Mouse (Mus musculus): ENCODE results near the gene Jazf1. TPM values are rescaled to one million over a fixed set of nuclear protein-coding genes. Genes with fewer than 3 reads are reported as not detected.

Gene Jazf1
- polyA plus RNA-seq, 1 experiment from 2014 or later = 3.4 TPM

GRCm38 (mm10) chr6:52779546-52779945 is 288.9 kb downstream of the Jazf1 start:
- Histone ChIP-seq H3K4me3 (no peak overlapping the region), H3K9me3 (replicated peaks) (no peaks in the 10 kb centered on the region), H3K27ac (replicated peaks) (no peak overlapping the region), H3K4me1 (no peaks in the 10 kb centered on the region), H3K27me3 (ENCODE audit: low read depth, poor library complexity, severe bottlenecking) (no peaks in the 10 kb centered on the region), H3K36me3 (no peaks in the 10 kb centered on the region)
- no peak for DNase-seq (ENCODE audit: low spot score)
- 84% methylated on average over 5 of the region's 5 CpGs for WGBS

DNA sequence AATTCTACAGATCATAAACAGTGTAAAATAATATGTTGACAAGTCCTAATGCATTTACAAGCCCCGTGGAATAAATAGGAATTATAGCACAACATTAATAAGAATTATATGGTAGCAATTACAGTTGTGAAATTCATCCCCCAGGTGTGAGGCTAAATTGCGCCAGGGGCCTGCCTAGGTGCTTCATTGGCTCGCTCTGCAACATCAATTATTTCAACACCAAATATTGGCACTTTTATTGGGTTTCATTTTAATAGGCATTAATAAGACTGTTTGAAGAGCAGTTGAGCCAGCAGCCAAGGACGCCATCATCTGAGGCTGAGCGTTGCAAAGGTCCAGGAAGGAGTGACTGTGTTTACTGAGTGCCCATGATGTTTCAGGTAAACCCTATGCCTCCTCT is 289.9 kb downstream of the Jazf1 start:
- Histone ChIP-seq H3K27me3 (ENCODE audit: low read depth, poor library complexity, severe bottlenecking) (no peaks in the 10 kb centered on the region), H3K4me1 (no peaks in the 10 kb centered on the region), H3K27ac (replicated peaks) (no peak overlapping the region), H3K9me3 (replicated peaks) (no peaks in the 10 kb centered on the region), H3K36me3 (no peaks in the 10 kb centered on the region), H3K4me3 (no peak overlapping the region)
- no peak for DNase-seq (ENCODE audit: low spot score)
- WGBS = 91% methylated on average over 5 of the region's 5 CpGs

- H3K4me3 ChIP-seq = no peak overlapping the region
- H3K4me1 ChIP-seq = no peaks in the 10 kb centered on the region
- 90% methylated on average over 8 of the region's 8 CpGs for WGBS
- DNase-seq (ENCODE audit: low spot score) = no peak
- no peaks in the 10 kb centered on the region for H3K36me3 ChIP-seq
- no peak overlapping the region for H3K27ac ChIP-seq (replicated peaks)
- H3K27me3 ChIP-seq (ENCODE audit: low read depth, poor library complexity, severe bottlenecking) = no peaks in the 10 kb centered on the region
- H3K9me3 ChIP-seq (replicated peaks) = no peaks in the 10 kb centered on the region
These were observed 291.4 kb downstream of the Jazf1 start for GRCm38 (mm10) chr6:52777034-52777433.

DNA sequence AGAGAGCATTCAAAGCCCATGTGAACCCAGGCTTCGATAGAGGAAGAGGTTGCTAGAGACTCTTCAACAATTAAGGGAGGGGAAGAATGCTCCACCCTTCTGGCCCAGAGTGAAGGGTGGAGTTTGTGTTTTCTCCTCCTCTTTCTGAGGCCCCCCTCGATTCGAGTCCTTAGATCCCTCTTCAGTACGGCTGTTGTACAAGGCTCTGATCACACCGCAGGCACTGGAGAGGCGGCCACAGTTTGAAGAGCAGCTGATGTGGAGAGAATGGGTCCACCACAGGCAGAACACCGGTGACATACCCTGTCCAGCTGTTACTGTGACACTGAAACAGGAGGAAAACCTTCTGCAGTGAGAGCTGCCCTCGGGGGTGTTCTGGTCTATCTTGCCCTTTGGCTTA is 292.5 kb downstream of the Jazf1 start:
- 88% methylated on average over 8 of the region's 8 CpGs for WGBS
- H3K36me3 ChIP-seq = 0 out of 2 replicates have a peak, but pooled peaks cover 2% of the 10 kb centered on the region
- H3K4me3 ChIP-seq = no peak overlapping the region
- DNase-seq (ENCODE audit: low spot score) = no peak
- no peak overlapping the region for H3K27ac ChIP-seq (replicated peaks)
- no peaks in the 10 kb centered on the region for H3K9me3 ChIP-seq (replicated peaks)
- H3K4me1 ChIP-seq = no peaks in the 10 kb centered on the region
- H3K27me3 ChIP-seq (ENCODE audit: low read depth, poor library complexity, severe bottlenecking) = no peaks in the 10 kb centered on the region

DNA sequence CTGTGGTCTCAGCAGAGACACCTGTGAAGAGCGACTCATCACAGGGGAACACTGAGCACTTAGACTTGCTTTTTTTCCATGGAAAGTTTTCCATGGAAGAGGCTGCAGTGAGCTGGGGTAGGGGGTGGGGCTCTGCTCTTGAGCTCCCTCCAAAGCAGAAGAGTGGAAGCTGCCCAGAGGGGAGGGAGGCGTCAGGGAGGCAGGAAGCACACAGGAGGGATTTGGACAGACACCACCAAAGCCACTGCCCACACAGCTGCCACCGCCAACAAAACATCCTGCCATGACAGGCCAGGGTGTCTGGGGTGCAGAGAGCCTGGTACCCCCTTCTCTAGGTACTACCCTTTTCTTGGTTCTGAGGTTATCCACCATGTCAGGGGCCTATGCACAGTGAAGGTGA is 293.1 kb downstream of the Jazf1 start:
- H3K36me3 ChIP-seq = 0 out of 2 replicates have a peak, but pooled peaks cover 2% of the 10 kb centered on the region
- no peaks in the 10 kb centered on the region for H3K27me3 ChIP-seq (ENCODE audit: low read depth, poor library complexity, severe bottlenecking)
- no peak overlapping the region for H3K27ac ChIP-seq (replicated peaks)
- no peak for DNase-seq (ENCODE audit: low spot score)
- H3K4me3 ChIP-seq = no peak overlapping the region
- H3K4me1 ChIP-seq = no peaks in the 10 kb centered on the region
- whole genome bisulfite sequencing = 93% methylated on average over 3 of the region's 3 CpGs
- no peaks in the 10 kb centered on the region for H3K9me3 ChIP-seq (replicated peaks)

- 91% methylated on average over 5 of the region's 5 CpGs for WGBS
- Histone ChIP-seq H3K36me3 (peaks cover 18% of the 10 kb centered on the region), H3K27me3 (ENCODE audit: low read depth, poor library complexity, severe bottlenecking) (no peaks in the 10 kb centered on the region), H3K4me1 (no peaks in the 10 kb centered on the region), H3K4me3 (no peak overlapping the region), H3K9me3 (replicated peaks) (no peaks in the 10 kb centered on the region), H3K27ac (replicated peaks) (no peak overlapping the region)
- DNase-seq (ENCODE audit: low spot score) = no peak
These were observed 295.3 kb downstream of the Jazf1 start for GRCm38 (mm10) chr6:52773132-52773531.

- DNase-seq (ENCODE audit: low spot score) = no peak
- Histone ChIP-seq H3K9me3 (replicated peaks) (no peaks in the 10 kb centered on the region), H3K4me3 (no peak overlapping the region), H3K36me3 (peaks cover 40% of the 10 kb centered on the region), H3K4me1 (no peaks in the 10 kb centered on the region), H3K27ac (replicated peaks) (no peak overlapping the region), H3K27me3 (ENCODE audit: low read depth, poor library complexity, severe bottlenecking) (no peaks in the 10 kb centered on the region)
- 78% methylated on average over 1 of the region's 1 CpGs for WGBS
These were observed 297.6 kb downstream of the Jazf1 start for GRCm38 (mm10) chr6:52770789-52771188.

DNA sequence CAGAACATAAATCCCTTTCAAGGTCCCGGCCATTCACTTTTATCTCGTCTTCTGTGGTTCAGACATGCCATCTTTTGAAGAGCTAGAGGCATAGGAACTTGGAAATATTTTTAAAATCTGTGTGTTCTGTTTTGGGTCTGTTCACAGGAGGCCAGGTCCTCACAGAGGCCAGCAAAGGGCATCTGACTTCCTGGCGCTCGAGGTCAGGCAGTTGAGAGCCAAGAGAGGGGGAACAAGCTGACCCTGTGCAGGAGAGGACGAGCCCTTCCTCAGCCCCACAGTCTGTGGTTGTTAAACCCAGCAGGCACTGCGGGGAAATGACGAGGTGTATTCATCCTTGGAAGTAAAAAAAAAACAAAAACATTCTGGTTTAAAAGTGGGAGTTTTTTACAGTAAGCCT is 303.2 kb downstream of the Jazf1 start:
- Histone ChIP-seq H3K4me1 (no peaks in the 10 kb centered on the region), H3K27ac (replicated peaks) (no peak overlapping the region), H3K9me3 (replicated peaks) (no peaks in the 10 kb centered on the region), H3K4me3 (no peak overlapping the region), H3K27me3 (ENCODE audit: low read depth, poor library complexity, severe bottlenecking) (no peaks in the 10 kb centered on the region), H3K36me3 (peaks cover 71% of the 10 kb centered on the region)
- DNase-seq (ENCODE audit: low spot score) = no peak
- 70% methylated on average over 7 of the region's 7 CpGs for WGBS

DNA sequence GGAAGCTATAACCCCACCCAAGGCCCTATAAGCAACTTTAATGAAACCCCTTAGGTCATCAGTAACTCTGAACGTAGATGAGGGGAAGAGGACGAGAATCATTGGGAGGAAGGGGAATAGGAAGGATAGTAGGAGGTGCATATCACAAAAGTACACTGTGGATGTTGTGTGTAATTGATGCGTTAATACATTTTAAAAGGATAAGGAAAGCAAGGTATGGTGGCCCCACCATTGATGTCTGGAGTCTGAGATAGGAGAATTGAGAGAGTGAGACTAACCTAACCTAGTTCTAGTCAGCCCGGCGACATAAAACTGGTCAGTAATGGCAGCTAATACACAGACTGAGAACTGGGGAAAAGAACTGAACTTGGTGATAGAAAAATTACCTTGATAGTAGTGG is 315.6 kb downstream of the Jazf1 start:
- Histone ChIP-seq H3K27ac (replicated peaks) (no peak overlapping the region), H3K4me1 (no peaks in the 10 kb centered on the region), H3K9me3 (replicated peaks) (no peaks in the 10 kb centered on the region), H3K36me3 (peaks cover 63% of the 10 kb centered on the region), H3K4me3 (no peak overlapping the region), H3K27me3 (ENCODE audit: low read depth, poor library complexity, severe bottlenecking) (no peaks in the 10 kb centered on the region)
- 93% methylated on average over 5 of the region's 5 CpGs for WGBS
- DNase-seq (ENCODE audit: low spot score) = no peak

DNA sequence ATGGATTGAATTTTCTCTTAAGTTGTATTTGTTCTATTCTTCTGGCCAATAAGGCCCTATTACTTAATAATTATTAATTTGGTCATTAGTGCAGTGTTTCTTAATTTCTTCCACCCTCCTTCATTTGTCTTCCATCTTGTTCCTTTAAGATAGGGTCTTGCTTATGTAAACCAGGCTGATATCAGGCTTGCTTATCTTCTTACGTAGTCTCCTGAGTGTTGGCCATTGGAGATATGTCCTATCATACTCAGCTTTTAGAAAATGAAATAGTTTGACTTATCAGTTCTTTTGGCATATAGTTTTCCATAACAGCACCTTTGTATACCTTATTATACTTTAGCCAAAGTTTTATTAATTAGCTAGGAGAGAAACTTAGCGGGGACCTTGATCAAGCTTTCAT is 333.8 kb downstream of the Jazf1 start:
- peaks cover 49% of the 10 kb centered on the region for H3K36me3 ChIP-seq
- WGBS = 95% methylated on average over 2 of the region's 2 CpGs
- no peaks in the 10 kb centered on the region for H3K27me3 ChIP-seq (ENCODE audit: low read depth, poor library complexity, severe bottlenecking)
- H3K27ac ChIP-seq (replicated peaks) = no peak overlapping the region
- H3K4me3 ChIP-seq = no peak overlapping the region
- H3K9me3 ChIP-seq (replicated peaks) = no peaks in the 10 kb centered on the region
- H3K4me1 ChIP-seq = no peaks in the 10 kb centered on the region
- no peak for DNase-seq (ENCODE audit: low spot score)

GRCm38 (mm10) chr6:52730338-52730737 is 338.1 kb downstream of the Jazf1 start:
- no peak for DNase-seq (ENCODE audit: low spot score)
- H3K27me3 ChIP-seq (ENCODE audit: low read depth, poor library complexity, severe bottlenecking) = no peaks in the 10 kb centered on the region
- no peaks in the 10 kb centered on the region for H3K9me3 ChIP-seq (replicated peaks)
- no peak overlapping the region for H3K4me3 ChIP-seq
- peaks cover 47% of the 10 kb centered on the region for H3K36me3 ChIP-seq
- WGBS = 92% methylated on average over 4 of the region's 4 CpGs
- H3K4me1 ChIP-seq = no peaks in the 10 kb centered on the region
- H3K27ac ChIP-seq (replicated peaks) = no peak overlapping the region

GRCm38 (mm10) chr6:52724805-52725439 is 343.5 kb downstream of the Jazf1 start:
- 65% methylated on average over 8 of the region's 8 CpGs for WGBS
- H3K36me3 ChIP-seq = peaks cover 37% of the 10 kb centered on the region
- DNase-seq (ENCODE audit: low spot score) = peak; percentile 36
- no peaks in the 10 kb centered on the region for H3K9me3 ChIP-seq (replicated peaks)
- H3K4me3 ChIP-seq = no peak overlapping the region
- H3K4me1 ChIP-seq = peaks cover 4% of the 10 kb centered on the region
- H3K27ac ChIP-seq (replicated peaks) = no peak overlapping the region
- H3K27me3 ChIP-seq (ENCODE audit: low read depth, poor library complexity, severe bottlenecking) = no peaks in the 10 kb centered on the region

All from midbrain, embryonic 10.5 days (tissue).